Mouse (Mus musculus): ENCODE data around the gene Armc9. TPM values are rescaled to one million over a fixed set of nuclear protein-coding genes. Genes with fewer than 3 reads are reported as not detected.

Gene Armc9
- polyA plus RNA-seq (2016; fragmentation: Nextera tagmentation; extraction: Ambion mirVana) = 37.9 and 41.2 TPM in 2 replicates

DNA sequence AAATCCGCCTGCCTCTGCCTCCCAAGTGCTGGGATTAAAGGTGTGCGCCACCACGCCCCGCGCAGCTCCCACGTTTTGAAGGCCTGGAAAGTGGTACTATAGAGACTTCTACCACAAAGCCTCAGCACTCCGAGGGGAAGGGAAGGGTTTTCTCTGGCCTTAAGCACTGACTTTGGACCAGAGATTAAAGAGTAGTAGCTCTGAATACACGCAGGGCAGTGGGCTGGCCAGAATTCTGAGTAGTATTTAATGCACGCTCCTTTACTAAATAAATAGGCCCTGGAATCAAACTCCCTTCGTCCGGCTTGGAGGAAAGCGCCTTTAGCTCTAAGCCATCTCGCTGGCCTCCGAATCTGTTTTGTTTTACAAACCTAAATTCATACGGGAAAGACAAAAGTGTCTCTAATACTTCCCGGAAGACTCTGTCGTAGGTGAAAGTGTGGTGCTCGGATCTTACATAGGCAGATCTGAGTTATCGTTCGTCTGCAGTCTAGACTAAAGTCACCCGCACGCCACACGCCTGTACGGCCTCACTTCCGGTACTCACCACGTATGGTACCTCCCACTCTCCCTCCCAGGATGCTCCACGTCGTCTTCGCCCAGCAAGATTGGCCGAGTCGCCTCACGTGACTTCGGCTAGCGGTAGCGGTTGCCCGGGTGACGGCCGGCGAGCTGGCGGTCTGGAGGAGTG is at the start of gene Armc9:
Gene Armc9, plus strand, starts transcription at position 648 of the 691 bp plus-strand sequence.
- Histone ChIP-seq H3K27ac (replicated peaks) (peak within 1 kb of the TSS; percentile 74), H3K9ac (replicated peaks) (peak within 1 kb of the TSS; percentile 82), H3K9me3 (no peaks in the 10 kb centered on the region), H3K27me3 (no peaks in the 10 kb centered on the region), H3K4me3 (peak within 1 kb of the TSS; percentile 83), H3K36me3 (no peaks in the 10 kb centered on the region; the same call in 1 of the 2 replicates), H3K4me1 (peaks cover 14% of the 10 kb centered on the region), H3K4me2 (replicated peaks) (peak within 1 kb of the TSS; percentile 84)
- ATAC-seq (ENCODE audit: low FRiP score, low read depth) = peak; percentile 100
- 4% methylated on average over 40 of the region's 40 CpGs for WGBS

DNA sequence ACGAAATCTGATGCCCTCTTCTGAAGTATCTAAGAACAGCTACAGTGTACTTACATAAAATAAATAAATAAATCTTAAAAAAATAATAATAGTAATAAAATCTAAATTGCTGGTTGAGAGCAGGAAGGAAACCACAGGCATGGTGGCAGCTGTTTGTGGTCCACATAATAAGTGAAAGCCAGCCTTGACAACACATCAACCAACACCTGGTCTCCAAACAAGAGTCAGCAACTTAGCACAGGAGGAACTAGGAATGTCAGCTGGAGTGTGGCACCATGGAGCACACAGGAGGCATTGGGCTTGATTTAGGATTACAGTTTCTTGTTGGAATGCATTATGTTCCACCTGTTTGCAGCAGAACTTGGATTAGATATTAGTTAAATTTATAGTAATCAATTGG is 49.5 kb upstream of the Armc9 start:
- WGBS = 100% methylated on average over 1 of the region's 1 CpGs

DNA sequence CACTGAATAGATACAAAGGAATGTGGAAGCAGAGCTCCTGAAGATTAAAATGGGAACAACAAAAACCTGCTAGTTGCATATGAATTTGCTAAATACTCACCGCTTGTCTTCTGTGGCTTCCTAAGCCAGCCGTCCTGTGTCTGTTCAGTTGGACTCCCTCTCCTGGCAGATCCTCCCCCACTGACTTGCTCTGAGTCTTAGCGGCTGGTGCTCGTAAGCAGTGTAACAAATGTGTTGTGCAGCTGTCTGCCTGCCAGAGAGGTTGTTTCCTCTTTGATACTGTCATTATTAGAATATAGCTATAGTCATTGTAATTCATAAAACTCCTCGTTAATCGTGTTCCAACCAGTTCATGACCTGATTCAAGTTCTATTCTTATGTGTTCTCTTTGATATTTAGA is 42.8 kb upstream of the Armc9 start, which contains the start of gene Htr2b:
Gene Htr2b, minus strand, starts transcription at position 192 of the 400 bp plus-strand sequence.
- WGBS = 66% methylated on average over 6 of the region's 6 CpGs

More for the DNA sequence above, 49.5 kb upstream of the Armc9 start:
- no peak overlapping the region for H3K9ac ChIP-seq (replicated peaks)
- H3K4me3 ChIP-seq = no peak overlapping the region
- no peak for ATAC-seq (ENCODE audit: low FRiP score, low read depth)
- no peaks in the 10 kb centered on the region for H3K27me3 ChIP-seq
- H3K4me1 ChIP-seq = no peaks in the 10 kb centered on the region
- no peaks in the 10 kb centered on the region for H3K9me3 ChIP-seq
- H3K27ac ChIP-seq (replicated peaks) = no peak overlapping the region
- 0 out of 2 replicates have a peak, but pooled peaks cover 4% of the 10 kb centered on the region for H3K36me3 ChIP-seq
- H3K4me2 ChIP-seq (replicated peaks) = no peak overlapping the region

DNA sequence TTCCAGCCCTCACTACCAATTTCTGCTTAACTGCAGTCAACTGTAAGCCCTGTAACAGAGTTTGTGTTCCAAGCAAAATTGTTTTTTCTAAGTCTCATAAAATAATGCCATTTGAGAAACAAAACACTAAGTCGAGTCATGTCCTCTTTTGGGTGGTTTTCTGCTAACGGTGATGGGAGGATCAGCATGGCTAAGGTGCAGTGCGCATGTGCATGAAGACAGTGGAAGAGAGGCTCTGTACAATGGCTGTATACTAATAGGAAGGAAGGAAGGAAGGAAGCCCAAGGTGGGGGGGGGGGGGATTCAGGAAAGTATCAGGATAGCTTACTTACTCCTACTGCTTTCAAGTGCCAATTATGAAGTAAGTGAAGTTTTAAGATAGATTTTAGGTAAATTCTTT is 40.4 kb upstream of the Armc9 start:
- Histone ChIP-seq H3K9ac (replicated peaks) (no peak overlapping the region), H3K4me3 (no peak overlapping the region), H3K36me3 (peaks cover 25% of the 10 kb centered on the region), H3K4me1 (no peaks in the 10 kb centered on the region), H3K27me3 (no peaks in the 10 kb centered on the region), H3K27ac (replicated peaks) (no peak overlapping the region), H3K4me2 (replicated peaks) (no peak overlapping the region), H3K9me3 (no peaks in the 10 kb centered on the region)
- WGBS = 89% methylated on average over 3 of the region's 3 CpGs
- ATAC-seq (ENCODE audit: low FRiP score, low read depth) = no peak

More for the DNA sequence above, 42.8 kb upstream of the Armc9 start, which contains the start of gene Htr2b:
- no peaks in the 10 kb centered on the region for H3K9me3 ChIP-seq
- no peaks in the 10 kb centered on the region for H3K27me3 ChIP-seq
- peaks cover 8% of the 10 kb centered on the region for H3K36me3 ChIP-seq
- H3K27ac ChIP-seq (replicated peaks) = no peak within 1 kb of the TSS
- no peak within 1 kb of the TSS for H3K4me3 ChIP-seq
- H3K4me1 ChIP-seq = no peaks in the 10 kb centered on the region
- ATAC-seq (ENCODE audit: low FRiP score, low read depth) = no peak
- no peak within 1 kb of the TSS for H3K4me2 ChIP-seq (replicated peaks)
- H3K9ac ChIP-seq (replicated peaks) = no peak within 1 kb of the TSS

DNA sequence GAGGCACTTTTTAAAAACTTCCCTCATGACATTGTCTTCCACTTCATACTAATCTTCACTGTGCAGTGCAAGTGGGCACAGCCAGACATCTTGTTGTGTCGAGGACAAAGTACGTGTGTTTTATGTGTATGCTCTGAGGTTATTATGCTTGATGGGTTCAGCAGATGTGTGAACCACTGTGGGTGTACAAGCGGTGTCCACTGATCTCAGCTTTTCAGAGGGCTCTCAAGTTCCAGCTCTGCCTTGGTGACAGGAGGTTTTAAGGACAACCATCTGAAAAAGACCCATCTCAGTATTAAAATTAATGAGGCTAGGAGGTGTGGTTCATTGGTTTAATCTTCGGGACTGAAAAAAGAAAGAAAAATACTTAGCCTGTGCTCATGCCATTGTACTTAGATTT is 35.0 kb upstream of the Armc9 start:
- H3K4me3 ChIP-seq = no peak overlapping the region
- H3K9me3 ChIP-seq = no peaks in the 10 kb centered on the region
- H3K9ac ChIP-seq (replicated peaks) = no peak overlapping the region
- no peak overlapping the region for H3K27ac ChIP-seq (replicated peaks)
- no peaks in the 10 kb centered on the region for H3K27me3 ChIP-seq
- H3K36me3 ChIP-seq = peaks cover 69% of the 10 kb centered on the region
- no peak overlapping the region for H3K4me2 ChIP-seq (replicated peaks)
- no peaks in the 10 kb centered on the region for H3K4me1 ChIP-seq
- 93% methylated on average over 4 of the region's 4 CpGs for WGBS
- no peak for ATAC-seq (ENCODE audit: low FRiP score, low read depth)

DNA sequence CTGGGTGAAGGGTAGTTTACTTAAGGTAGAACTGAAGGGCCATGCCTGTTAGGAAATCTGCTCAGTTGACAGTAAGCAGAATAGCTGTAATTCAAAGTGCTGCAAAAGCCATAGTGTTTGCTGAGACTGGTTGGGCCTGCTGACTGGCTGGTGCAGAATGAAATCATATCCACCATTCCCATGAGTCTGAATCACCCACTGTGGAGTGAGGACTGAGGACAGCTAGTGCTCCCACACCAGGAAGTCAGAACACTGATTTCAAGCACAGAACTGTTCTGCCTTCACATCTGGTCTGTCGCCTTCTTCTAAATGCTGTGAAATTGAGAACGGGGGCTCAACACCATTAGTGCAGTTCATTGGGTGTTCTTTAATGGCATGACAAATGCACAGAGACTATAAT is 28.5 kb upstream of the Armc9 start:
- Histone ChIP-seq H3K9me3 (no peaks in the 10 kb centered on the region), H3K27me3 (no peaks in the 10 kb centered on the region), H3K4me3 (no peak overlapping the region), H3K9ac (replicated peaks) (no peak overlapping the region), H3K27ac (replicated peaks) (no peak overlapping the region), H3K36me3 (peaks cover 87% of the 10 kb centered on the region), H3K4me2 (replicated peaks) (no peak overlapping the region), H3K4me1 (no peaks in the 10 kb centered on the region)
- ATAC-seq (ENCODE audit: low FRiP score, low read depth) = no peak
- 97% methylated on average over 2 of the region's 2 CpGs for WGBS

DNA sequence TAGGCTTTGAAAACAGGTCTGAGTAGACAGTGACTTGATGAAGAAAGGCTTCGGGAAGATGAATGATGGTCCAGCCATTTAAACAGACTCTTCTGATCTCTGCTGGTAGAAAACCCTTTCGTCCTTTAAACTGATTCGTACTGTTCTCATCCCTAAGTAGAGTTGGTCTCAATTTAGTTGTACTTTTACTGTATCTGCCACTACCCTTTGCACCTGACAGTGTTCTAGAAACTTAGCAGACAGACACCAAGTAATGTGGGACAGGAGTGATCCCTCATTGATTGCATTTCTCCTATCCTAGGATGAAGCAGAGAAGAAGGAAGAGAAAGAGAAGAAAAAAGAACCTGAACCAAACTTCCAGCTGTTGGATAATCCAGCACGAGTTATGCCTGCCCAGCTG is 21.2 kb upstream of the Armc9 start, which contains the start of gene Gm21972:
Gene Gm21972, plus strand, starts transcription at position 301 of the 400 bp plus-strand sequence.
- H3K36me3 ChIP-seq = peaks cover 85% of the 10 kb centered on the region
- H3K4me3 ChIP-seq = no peak within 1 kb of the TSS
- H3K9me3 ChIP-seq = no peaks in the 10 kb centered on the region
- WGBS = 96% methylated on average over 4 of the region's 4 CpGs
- no peak within 1 kb of the TSS for H3K9ac ChIP-seq (replicated peaks)
- no peak within 1 kb of the TSS for H3K27ac ChIP-seq (replicated peaks)
- H3K4me2 ChIP-seq (replicated peaks) = no peak within 1 kb of the TSS
- ATAC-seq (ENCODE audit: low FRiP score, low read depth) = no peak
- no peaks in the 10 kb centered on the region for H3K4me1 ChIP-seq
- no peaks in the 10 kb centered on the region for H3K27me3 ChIP-seq

DNA sequence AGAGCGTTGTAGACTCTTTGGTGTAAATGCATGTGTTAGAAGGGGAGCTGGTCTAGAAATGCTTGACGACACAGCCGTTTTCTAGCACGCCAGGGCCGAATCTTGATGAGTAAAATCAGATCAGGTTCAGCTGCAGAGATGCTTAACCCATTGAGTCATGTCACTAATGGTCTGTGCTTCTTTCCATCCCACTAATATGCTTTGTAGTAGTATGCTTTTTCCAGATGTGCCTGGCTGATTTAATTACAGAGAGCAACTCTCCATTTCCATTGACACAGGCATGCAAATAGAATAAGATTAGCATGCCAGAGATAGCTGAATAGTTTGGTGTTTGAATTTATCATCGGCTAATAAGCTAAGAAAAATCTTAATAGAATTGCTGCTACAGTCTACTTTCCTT is 19.3 kb upstream of the Armc9 start:
- peaks cover 81% of the 10 kb centered on the region for H3K36me3 ChIP-seq
- no peaks in the 10 kb centered on the region for H3K9me3 ChIP-seq
- no peak overlapping the region for H3K27ac ChIP-seq (replicated peaks)
- H3K4me3 ChIP-seq = no peak overlapping the region
- no peak overlapping the region for H3K9ac ChIP-seq (replicated peaks)
- no peak overlapping the region for H3K4me2 ChIP-seq (replicated peaks)
- ATAC-seq (ENCODE audit: low FRiP score, low read depth) = no peak
- no peaks in the 10 kb centered on the region for H3K4me1 ChIP-seq
- 97% methylated on average over 6 of the region's 6 CpGs for WGBS
- no peaks in the 10 kb centered on the region for H3K27me3 ChIP-seq

DNA sequence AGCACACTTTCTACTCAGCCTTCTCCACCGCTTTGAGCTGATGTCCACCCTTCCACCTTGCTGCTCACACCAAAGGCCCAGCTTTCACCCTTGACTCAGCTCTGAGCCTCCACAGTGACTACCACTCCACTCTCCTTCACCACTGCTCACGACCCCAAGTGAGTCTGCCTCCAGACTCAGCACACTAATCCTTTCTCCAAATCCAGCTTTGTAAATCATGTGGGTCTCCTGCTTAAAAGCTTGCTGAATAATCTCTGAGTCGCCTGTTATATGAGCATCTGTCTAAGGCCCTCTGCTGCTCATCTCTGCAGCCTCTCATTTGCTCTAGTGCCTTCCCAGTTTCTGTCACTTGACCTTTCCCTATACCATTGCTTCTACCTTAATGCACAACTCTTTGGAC is 13.5 kb upstream of the Armc9 start:
- WGBS = 74% methylated on average over 3 of the region's 3 CpGs
- Histone ChIP-seq H3K36me3 (peaks cover 47% of the 10 kb centered on the region), H3K9me3 (no peaks in the 10 kb centered on the region)

DNA sequence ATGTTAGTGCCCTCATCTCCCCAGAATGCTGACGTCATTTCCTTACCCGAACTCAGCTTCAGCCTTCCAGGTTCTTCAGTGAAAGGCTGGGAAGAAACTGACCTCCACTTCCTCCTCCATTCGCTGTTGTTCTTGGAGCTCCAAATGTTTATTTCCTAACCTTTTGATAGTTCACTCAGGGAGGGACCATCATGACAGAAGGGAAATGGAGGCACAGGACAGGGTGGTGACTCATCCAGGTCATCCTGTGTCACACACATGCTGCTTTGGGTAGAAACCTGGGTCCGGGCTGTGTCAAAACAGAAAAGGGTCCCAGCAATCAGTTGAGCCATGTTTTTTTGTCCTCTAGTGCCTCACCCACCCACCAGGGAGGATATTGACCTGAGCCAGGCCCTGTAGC is 11.4 kb upstream of the Armc9 start:
- H3K9ac ChIP-seq (replicated peaks) = no peak overlapping the region
- H3K4me2 ChIP-seq (replicated peaks) = no peak overlapping the region
- no peaks in the 10 kb centered on the region for H3K9me3 ChIP-seq
- no peak for ATAC-seq (ENCODE audit: low FRiP score, low read depth)
- peaks cover 28% of the 10 kb centered on the region for H3K36me3 ChIP-seq
- no peak overlapping the region for H3K27ac ChIP-seq (replicated peaks)
- WGBS = 93% methylated on average over 4 of the region's 4 CpGs
- H3K27me3 ChIP-seq = no peaks in the 10 kb centered on the region
- H3K4me1 ChIP-seq = no peaks in the 10 kb centered on the region
- no peak overlapping the region for H3K4me3 ChIP-seq

More for the DNA sequence above, 13.5 kb upstream of the Armc9 start:
- Histone ChIP-seq H3K27ac (replicated peaks) (no peak overlapping the region), H3K9ac (replicated peaks) (no peak overlapping the region), H3K4me3 (no peak overlapping the region), H3K4me1 (no peaks in the 10 kb centered on the region), H3K27me3 (no peaks in the 10 kb centered on the region), H3K4me2 (replicated peaks) (no peak overlapping the region)
- ATAC-seq (ENCODE audit: low FRiP score, low read depth) = no peak

DNA sequence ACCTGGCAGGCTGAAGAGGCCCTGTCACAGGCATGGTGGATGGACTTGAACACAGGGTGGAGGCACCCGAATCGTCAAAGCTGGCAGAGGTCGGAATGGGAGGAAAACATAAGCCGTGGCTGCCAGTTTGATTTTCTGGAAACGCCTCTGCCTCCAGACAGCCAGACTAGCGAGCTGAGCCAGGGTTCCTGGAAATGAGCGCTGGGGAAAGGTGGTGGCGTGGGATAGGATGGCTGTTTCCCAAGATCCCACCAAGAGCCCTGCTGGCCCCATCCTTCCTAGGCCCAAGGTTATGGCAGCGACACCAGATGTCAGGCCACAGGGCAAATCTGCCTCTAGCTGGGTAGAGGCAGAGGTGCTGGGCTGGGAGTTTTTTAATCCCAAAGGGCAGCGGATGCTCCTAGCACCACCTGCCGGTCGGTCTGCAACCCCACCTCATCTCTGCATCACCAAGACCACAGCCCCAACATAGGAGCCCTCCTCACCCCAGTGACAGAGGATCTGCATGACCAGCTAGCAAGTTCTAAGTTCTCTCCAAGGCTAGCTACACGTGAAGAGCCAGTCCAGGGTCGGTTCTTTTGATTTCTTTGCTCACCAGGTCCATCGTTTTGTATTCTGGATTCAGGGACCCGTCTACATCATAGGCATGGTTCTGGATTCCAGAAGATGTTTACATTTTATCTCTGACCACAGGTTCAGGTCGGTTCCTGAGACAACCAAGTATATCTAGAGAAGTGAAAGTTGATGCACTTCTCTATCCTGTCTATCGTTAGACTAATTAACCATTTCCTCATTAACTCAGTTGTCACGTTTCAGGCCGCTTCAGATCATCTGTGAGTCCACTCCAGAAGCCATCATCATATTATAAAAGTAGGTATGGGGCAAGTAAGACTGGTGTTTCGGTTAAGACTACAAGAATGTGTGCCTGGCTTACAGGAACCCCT is 10.3 kb upstream of the Armc9 start:
- H3K4me1 ChIP-seq = no peaks in the 10 kb centered on the region

DNA sequence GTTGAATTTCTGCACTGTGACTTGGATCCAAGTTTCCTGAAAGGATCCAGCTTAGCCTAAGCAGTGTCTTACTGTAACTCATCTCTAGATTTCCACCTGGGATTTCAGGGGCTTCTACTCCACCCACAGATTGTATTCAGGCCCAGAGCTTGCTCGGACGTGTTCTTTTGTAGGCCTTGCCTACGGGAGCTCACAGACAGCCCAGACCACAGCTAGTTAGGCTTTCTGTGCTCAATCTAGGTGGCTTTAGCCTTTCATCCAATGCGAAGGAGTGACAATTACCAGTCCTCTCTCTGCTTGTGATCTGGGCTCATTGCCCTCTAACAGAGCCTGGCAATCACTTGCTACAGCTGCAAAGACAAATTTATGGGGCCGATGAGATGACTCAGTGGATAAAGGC is 8.3 kb upstream of the Armc9 start:
- H3K9me3 ChIP-seq = no peaks in the 10 kb centered on the region
- no peak overlapping the region for H3K4me3 ChIP-seq
- H3K4me1 ChIP-seq = no peaks in the 10 kb centered on the region
- H3K9ac ChIP-seq (replicated peaks) = no peak overlapping the region
- H3K27ac ChIP-seq (replicated peaks) = no peak overlapping the region
- no peak for ATAC-seq (ENCODE audit: low FRiP score, low read depth)
- H3K36me3 ChIP-seq = peaks cover 6% of the 10 kb centered on the region; the same call in 1 of the 2 replicates
- H3K4me2 ChIP-seq (replicated peaks) = no peak overlapping the region
- 83% methylated on average over 5 of the region's 5 CpGs for WGBS
- H3K27me3 ChIP-seq = no peaks in the 10 kb centered on the region

More for the DNA sequence above, 10.3 kb upstream of the Armc9 start:
- no peak for ATAC-seq (ENCODE audit: low FRiP score, low read depth)
- H3K27ac ChIP-seq (replicated peaks) = no peak overlapping the region
- no peaks in the 10 kb centered on the region for H3K27me3 ChIP-seq
- H3K9ac ChIP-seq (replicated peaks) = no peak overlapping the region
- WGBS = 80% methylated on average over 21 of the region's 21 CpGs
- H3K4me2 ChIP-seq (replicated peaks) = no peak overlapping the region
- peaks cover 17% of the 10 kb centered on the region for H3K36me3 ChIP-seq
- H3K4me3 ChIP-seq = no peak overlapping the region
- H3K9me3 ChIP-seq = no peaks in the 10 kb centered on the region
